Mouse (Mus musculus) liver, embryonic 13.5 days (tissue): ENCODE results near the gene Zfp616. TPM values are rescaled to one million over a fixed set of nuclear protein-coding genes. Genes with fewer than 3 reads are reported as not detected.

Experiments
- ATAC-seq: fragments of 200-750 bp; cut with Nextera tagmentation; 2 replicates; pipeline ENCODE4 v1.8.0; 2017; ENCODE audit warnings: low read depth, mild to moderate bottlenecking, moderate number of reproducible peaks, moderate library complexity
- DNase-seq: peaks from one replicate; pipeline ENCODE4 v3.0.0; 2022
- H3K27ac ChIP-seq: fragments of 300-500 bp; sonication (generic); 2 replicates; pipeline ENCODE4 v1.5.1; 2015; ENCODE audit warnings: moderate library complexity, mild to moderate bottlenecking, inconsistent platforms
- H3K27me3 ChIP-seq: fragments of 300-500 bp; sonication (generic); 2 replicates; pipeline ENCODE4 v1.6.1; 2015; ENCODE audit warnings: mild to moderate bottlenecking, inconsistent platforms
- H3K36me3 ChIP-seq: fragments of 300-500 bp; sonication (generic); 2 replicates; pipeline ENCODE4 v1.6.1; 2015; ENCODE audit warnings: mild to moderate bottlenecking, inconsistent platforms
- H3K4me1 ChIP-seq: fragments of 300-500 bp; sonication (generic); replicated peaks from 2 replicates; pipeline ENCODE4 v1.6.1; 2015; ENCODE audit warnings: inconsistent platforms
- H3K4me2 ChIP-seq: fragments of 300-500 bp; sonication (generic); 2 replicates; pipeline ENCODE4 v1.6.1; 2015; ENCODE audit warnings: inconsistent platforms, mild to moderate bottlenecking, moderate library complexity
- H3K4me3 ChIP-seq: fragments of 300-500 bp; sonication (generic); replicated peaks from 2 replicates; pipeline ENCODE4 v1.5.1; 2015; ENCODE audit warnings: mild to moderate bottlenecking, inconsistent platforms
- H3K9ac ChIP-seq: fragments of 300-500 bp; sonication (generic); 2 replicates; pipeline ENCODE4 v1.6.1; 2015; ENCODE audit warnings: mild to moderate bottlenecking, inconsistent platforms
- H3K9me3 ChIP-seq: fragments of 300-500 bp; sonication (generic); replicated peaks from 2 replicates; pipeline ENCODE4 v1.6.1; 2016; ENCODE audit warnings: inconsistent platforms
- WGBS: fragments of 180-500 bp; shearing (Covaris S2); methylation state at CpG from one replicate; pipeline ENCODE4 v1.1.7; 2015; ENCODE audit not compliant: insufficient replicate concordance; 5-methylcytosine and 5-hydroxymethylcytosine counted together
- polyA plus RNA-seq: library from polyadenylated mRNA; unstranded; fragments of >200 nt; fragmentation: Nextera tagmentation; extraction: Ambion mirVana; gene quantifications from 2 replicates; pipeline ENCODE4 v1.2.1, GENCODE M21; 2015

Zfp616 gene
- polyA plus RNA-seq, result not detected in 2 replicates

GRCm38 (mm10) chr11:74069655-74070054 lies at the start of gene Zfp616:
Gene Zfp616, plus strand, starts transcription at chr11:74069955.
- 76% methylated on average over 1 of the region's 1 CpGs for WGBS
- no peaks in the 10 kb centered on the region for H3K36me3 ChIP-seq
- no peak within 1 kb of the TSS for H3K9ac ChIP-seq
- 0 out of 2 replicates have a peak, but pooled peaks cover under 1% of the 10 kb centered on the region for H3K9me3 ChIP-seq
- no peaks in the 10 kb centered on the region for H3K4me1 ChIP-seq
- no peak within 1 kb of the TSS for H3K4me3 ChIP-seq
- no peaks in the 10 kb centered on the region for H3K27me3 ChIP-seq
- H3K27ac ChIP-seq, result no peak within 1 kb of the TSS
- no peak for DNase-seq
- ATAC-seq, result no peak
- H3K4me2 ChIP-seq, result no peak within 1 kb of the TSS

- no peaks in the 10 kb centered on the region for H3K27me3 ChIP-seq
- H3K36me3 ChIP-seq, result no peaks in the 10 kb centered on the region
- no peaks in the 10 kb centered on the region for H3K4me1 ChIP-seq
- no peak overlapping the region for H3K4me2 ChIP-seq
- no peak overlapping the region for H3K27ac ChIP-seq
- H3K9me3 ChIP-seq, result 0 out of 2 replicates have a peak, but pooled peaks cover 2% of the 10 kb centered on the region
- ATAC-seq, result no peak
- no peak for DNase-seq
- WGBS, result 40% methylated on average over 3 of the region's 3 CpGs
- H3K9ac ChIP-seq, result no peak overlapping the region
- H3K4me3 ChIP-seq, result no peak overlapping the region
Observed at GRCm38 (mm10) chr11:74051347-74051746, 18.4 kb upstream of the Zfp616 start.

GRCm38 (mm10) chr11:74056451-74056850 lies 13.3 kb upstream of the Zfp616 start, which contains the start of the genes Olfr139 and Olfr399:
Gene Olfr139, minus strand, starts transcription at chr11:74056551.
Gene Olfr399, minus strand, starts transcription at chr11:74056615.
- H3K4me1 ChIP-seq, result no peaks in the 10 kb centered on the region
- H3K36me3 ChIP-seq, result no peaks in the 10 kb centered on the region
- no peak for DNase-seq
- no peak within 1 kb of the TSS for H3K4me2 ChIP-seq
- no peak within 1 kb of the TSS for H3K9ac ChIP-seq
- H3K27ac ChIP-seq, result no peak within 1 kb of the TSS
- H3K27me3 ChIP-seq, result no peaks in the 10 kb centered on the region
- WGBS, result 59% methylated on average over 2 of the region's 2 CpGs
- H3K4me3 ChIP-seq, result no peak within 1 kb of the TSS
- 0 out of 2 replicates have a peak, but pooled peaks cover 2% of the 10 kb centered on the region for H3K9me3 ChIP-seq
- ATAC-seq, result no peak

- Histone ChIP-seq H3K27ac (no peak overlapping the region), H3K4me1 (no peaks in the 10 kb centered on the region), H3K4me3 (no peak overlapping the region), H3K36me3 (no peaks in the 10 kb centered on the region), H3K9me3 (0 out of 2 replicates have a peak, but pooled peaks cover 2% of the 10 kb centered on the region), H3K9ac (no peak overlapping the region), H3K4me2 (no peak overlapping the region), H3K27me3 (no peaks in the 10 kb centered on the region)
- no peak for DNase-seq
- ATAC-seq, result no peak
- 23% methylated on average over 2 of the region's 2 CpGs for WGBS
Observed at GRCm38 (mm10) chr11:74100724-74101123, 31.0 kb downstream of the Zfp616 start.

- no peak overlapping the region for H3K4me3 ChIP-seq
- H3K9me3 ChIP-seq, result 0 out of 2 replicates have a peak, but pooled peaks cover 5% of the 10 kb centered on the region
- H3K4me1 ChIP-seq, result no peaks in the 10 kb centered on the region
- no peak overlapping the region for H3K9ac ChIP-seq
- 30% methylated on average over 2 of the region's 2 CpGs for WGBS
- no peak overlapping the region for H3K27ac ChIP-seq
- no peaks in the 10 kb centered on the region for H3K36me3 ChIP-seq
- H3K27me3 ChIP-seq, result no peaks in the 10 kb centered on the region
- DNase-seq (no peak), ATAC-seq (no peak)
- no peak overlapping the region for H3K4me2 ChIP-seq
Observed at GRCm38 (mm10) chr11:74101507-74101906, 31.8 kb downstream of the Zfp616 start.

GRCm38 (mm10) chr11:74105066-74105465 lies 35.3 kb downstream of the Zfp616 start:
- ATAC-seq, result no peak
- no peaks in the 10 kb centered on the region for H3K27me3 ChIP-seq
- no peaks in the 10 kb centered on the region for H3K4me1 ChIP-seq
- no peak overlapping the region for H3K9ac ChIP-seq
- DNase-seq, result no peak
- peaks cover 11% of the 10 kb centered on the region; the same call in 1 of the 2 replicates for H3K9me3 ChIP-seq
- no peaks in the 10 kb centered on the region for H3K36me3 ChIP-seq
- H3K4me3 ChIP-seq, result no peak overlapping the region
- 29% methylated on average over 5 of the region's 5 CpGs for WGBS
- no peak overlapping the region for H3K4me2 ChIP-seq
- H3K27ac ChIP-seq, result no peak overlapping the region

- Histone ChIP-seq H3K4me2 (no peak within 1 kb of the TSS), H3K27me3 (no peaks in the 10 kb centered on the region), H3K9ac (no peak within 1 kb of the TSS), H3K4me1 (no peaks in the 10 kb centered on the region), H3K27ac (no peak within 1 kb of the TSS), H3K36me3 (no peaks in the 10 kb centered on the region), H3K9me3 (peaks cover 6% of the 10 kb centered on the region; the same call in 1 of the 2 replicates), H3K4me3 (no peak within 1 kb of the TSS)
- DNase-seq (no peak), ATAC-seq (no peak)
Observed at GRCm38 (mm10) chr11:74113412-74113811, 43.7 kb downstream of the Zfp616 start, which contains the start of gene Olfr401. Gene Olfr401, plus strand, starts transcription at chr11:74113712.

Other genes starting within 250 kb of the Zfp616 start
- gene Olfr393, start 218.5 kb upstream of the Zfp616 start, polyA plus RNA-seq, result not detected in 2 replicates
- gene Olfr394, start 179.2 kb upstream of the Zfp616 start, polyA plus RNA-seq, result not detected in 2 replicates
- not detected in 2 replicates for gene Olfr395, start 160.7 kb upstream of the Zfp616 start, polyA plus RNA-seq
- gene Olfr23, start 133.3 kb upstream of the Zfp616 start, polyA plus RNA-seq, result not detected in 2 replicates
- not detected in 2 replicates for gene Olfr397, start 109.1 kb upstream of the Zfp616 start, polyA plus RNA-seq
- gene Olfr398, start 79.5 kb upstream of the Zfp616 start, polyA plus RNA-seq, result not detected in 2 replicates
- gene Olfr139, start 13.4 kb upstream of the Zfp616 start, polyA plus RNA-seq, result not detected in 2 replicates
- not detected in 2 replicates for gene Olfr399, start 13.3 kb upstream of the Zfp616 start, polyA plus RNA-seq
- not detected in 2 replicates for gene Olfr401, start 43.8 kb downstream of the Zfp616 start, polyA plus RNA-seq
- not detected in 2 replicates for gene Olfr402, start 83.6 kb downstream of the Zfp616 start, polyA plus RNA-seq
- gene Olfr403, start 116.3 kb downstream of the Zfp616 start, polyA plus RNA-seq, result not detected in 2 replicates
- gene Olfr43, start 141.4 kb downstream of the Zfp616 start, polyA plus RNA-seq, result not detected in 2 replicates
- not detected in 2 replicates for gene Olfr406, start 189.9 kb downstream of the Zfp616 start, polyA plus RNA-seq
- gene Olfr59, start 213.8 kb downstream of the Zfp616 start, polyA plus RNA-seq, result not detected in 2 replicates